ENCODE assay signal across 12 mouse cellular contexts in the genomic region with DNA sequence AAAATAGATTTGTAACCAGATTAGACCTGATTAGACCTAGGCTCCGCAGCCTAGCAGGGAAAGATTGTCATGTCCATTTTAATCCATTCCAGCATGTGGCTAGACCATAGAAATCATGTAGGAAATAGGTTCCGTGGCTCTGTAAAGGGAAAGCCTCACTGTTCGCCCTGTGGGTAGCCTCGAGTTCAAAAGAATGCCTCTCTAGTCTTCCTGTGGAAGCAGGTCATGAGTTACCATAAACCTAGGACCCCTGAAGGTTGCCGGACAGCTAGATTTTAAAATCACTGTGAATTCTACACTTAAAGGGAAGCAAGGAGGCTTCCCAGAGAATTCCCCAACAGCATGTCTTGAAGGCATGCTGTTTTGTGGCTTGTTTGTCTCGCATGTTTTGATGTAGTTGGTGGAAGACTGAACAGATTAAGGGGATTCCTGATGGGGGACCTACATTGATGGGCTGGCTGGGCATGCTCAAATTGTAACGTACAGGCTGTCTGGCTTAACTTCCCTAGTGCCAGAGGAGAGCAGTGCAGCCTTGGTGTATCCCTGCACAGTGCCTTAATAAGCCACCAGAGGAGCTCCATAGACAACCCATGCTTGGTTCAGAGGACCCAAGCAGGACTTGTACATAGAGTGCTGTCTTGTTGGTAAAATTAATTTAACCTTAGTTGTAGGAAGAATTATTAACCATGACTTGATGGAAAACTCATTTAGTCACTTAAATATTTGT.
DNase-seq lines count a peak whose midpoint lies in the region; ATAC-seq and TF ChIP-seq lines count a peak whose summit lies in the region.
"Had no signal": no experiment of that assay in that cellular context is flagged by ENCODE, and none has a peak within 500 bp of the region (broad histone marks: within the 10 kb centered on the region; RNA-seq: fewer than 3 reads in every experiment).

No protein-coding gene starts in this region.

- H3K4me3 ChIP-seq in intestine, postnatal 0 days (ENCODE audit: low read depth, low read length), result no peak overlapping the region
- H3K4me3 ChIP-seq in intestine, embryonic 15.5 days (replicated peaks), result no peak overlapping the region
- H3K4me3 ChIP-seq in embryonic facial prominence, embryonic 13.5 days, result no peak overlapping the region
- no peak overlapping the region for H3K4me3 ChIP-seq in hindbrain, embryonic 14.5 days (replicated peaks; ENCODE audit: low read length)
- no peak overlapping the region for H3K4me3 ChIP-seq in midbrain, embryonic 16.5 days (ENCODE audit: low read depth, low read length)
- no peak overlapping the region for H3K4me3 ChIP-seq in gastrocnemius, adult 2 months
- H3K4me3 ChIP-seq in left cerebral cortex, adult 2 months, result no peak overlapping the region
- H3K4me3 ChIP-seq: kidney, embryonic 15.5 days had no signal

- ATAC-seq in intestine, postnatal 0 days, result no peak
- ATAC-seq in intestine, embryonic 15.5 days, result no peak
- ATAC-seq in embryonic facial prominence, embryonic 13.5 days (ENCODE audit: insufficient number of reproducible peaks, insufficient read depth, low FRiP score, low TSS enrichment, low read depth), result 0 out of 2 replicates have a peak, but pooled peaks have one; percentile 48
- ATAC-seq in hindbrain, embryonic 14.5 days (ENCODE audit: low FRiP score), result peak; percentile 40; the same call in 1 of the 2 replicates
- peak; percentile 63; the same call in 1 of the 2 replicates for ATAC-seq in midbrain, embryonic 16.5 days

- TF ChIP-seq CTCF in intestine, postnatal 0 days (IDR thresholded peaks at IDR 0.05; ENCODE audit: low read depth), result peak; percentile 28
- TF ChIP-seq CTCF in gastrocnemius, adult 2 months (IDR thresholded peaks at IDR 0.05), result no peak
- no peak; the same call in 1 of the 2 replicates for TF ChIP-seq CTCF in left cerebral cortex, adult 2 months (IDR thresholded peaks at IDR 0.05)

- no peak for DNase-seq in hindbrain, embryonic 14.5 days (ENCODE audit: low spot score)
- no peak for DNase-seq in gastrocnemius, adult 2 months
- DNase-seq in left cerebral cortex, adult 2 months (ENCODE audit: extremely low spot score in 1 of 2, low spot score in 2 of 2), result no peak
- DNase-seq in kidney, adult 11 months, result no peak
- DNase-seq: heart, postnatal 4 days; layer of hippocampus, adult 9-11 months; lung, adult 18-20 months had no signal

- intact Hi-C loops in gastrocnemius, adult 2 months (cut with DNase I), result no loop called here
- intact Hi-C loops in left cerebral cortex, adult 2 months (cut with DNase I), result no loop called here

- H3K36me3 ChIP-seq in intestine, postnatal 0 days (ENCODE audit: control insufficient read depth, insufficient read depth), result peaks cover 10% of the 10 kb centered on the region; the same call in 1 of the 2 replicates
- no peaks in the 10 kb centered on the region for H3K36me3 ChIP-seq in intestine, embryonic 15.5 days
- H3K36me3 ChIP-seq in embryonic facial prominence, embryonic 13.5 days, result 0 out of 2 replicates have a peak, but pooled peaks cover 3% of the 10 kb centered on the region
- no peaks in the 10 kb centered on the region for H3K36me3 ChIP-seq in hindbrain, embryonic 14.5 days (replicated peaks; ENCODE audit: control insufficient read depth, insufficient read depth)
- H3K36me3 ChIP-seq in midbrain, embryonic 16.5 days (ENCODE audit: control insufficient read depth, insufficient read depth, low read length), result no peaks in the 10 kb centered on the region

- WGBS in intestine, postnatal 0 days, result 87% methylated on average over 7 of the region's 7 CpGs
- WGBS in intestine, embryonic 15.5 days, result 87% methylated on average over 7 of the region's 7 CpGs
- WGBS in embryonic facial prominence, embryonic 13.5 days, result 43% methylated on average over 7 of the region's 7 CpGs
- WGBS in hindbrain, embryonic 14.5 days, result 66% methylated on average over 7 of the region's 7 CpGs
- WGBS in midbrain, embryonic 16.5 days, result 36% methylated on average over 7 of the region's 7 CpGs

- H3K9me3 ChIP-seq in intestine, postnatal 0 days (ENCODE audit: control insufficient read depth), result no peaks in the 10 kb centered on the region
- H3K9me3 ChIP-seq in intestine, embryonic 15.5 days, result no peaks in the 10 kb centered on the region
- H3K9me3 ChIP-seq in embryonic facial prominence, embryonic 13.5 days, result no peaks in the 10 kb centered on the region
- no peaks in the 10 kb centered on the region for H3K9me3 ChIP-seq in hindbrain, embryonic 14.5 days (ENCODE audit: control insufficient read depth, low read length)
- H3K9me3 ChIP-seq in midbrain, embryonic 16.5 days (replicated peaks; ENCODE audit: control insufficient read depth, low read length, poor library complexity, severe bottlenecking), result no peaks in the 10 kb centered on the region
- H3K9me3 ChIP-seq: kidney, embryonic 15.5 days had no signal

- H3K4me1 ChIP-seq in intestine, postnatal 0 days (replicated peaks; ENCODE audit: control insufficient read depth, insufficient read depth, low read length), result 0 out of 2 replicates have a peak, but pooled peaks cover 2% of the 10 kb centered on the region
- H3K4me1 ChIP-seq in intestine, embryonic 15.5 days (replicated peaks), result 0 out of 2 replicates have a peak, but pooled peaks cover 3% of the 10 kb centered on the region
- H3K4me1 ChIP-seq in embryonic facial prominence, embryonic 13.5 days, result peaks cover 10% of the 10 kb centered on the region; the same call in 1 of the 2 replicates
- peaks cover 16% of the 10 kb centered on the region for H3K4me1 ChIP-seq in hindbrain, embryonic 14.5 days (replicated peaks; ENCODE audit: control insufficient read depth, insufficient read depth, low read length)
- H3K4me1 ChIP-seq in midbrain, embryonic 16.5 days (ENCODE audit: control insufficient read depth, insufficient read depth, low read length), result peaks cover 10% of the 10 kb centered on the region; the same call in 1 of the 2 replicates

- no peaks in the 10 kb centered on the region for H3K27me3 ChIP-seq in intestine, postnatal 0 days (replicated peaks; ENCODE audit: control insufficient read depth, insufficient read depth, low read length)
- no peaks in the 10 kb centered on the region for H3K27me3 ChIP-seq in intestine, embryonic 15.5 days (replicated peaks)
- no peaks in the 10 kb centered on the region for H3K27me3 ChIP-seq in embryonic facial prominence, embryonic 13.5 days
- no peaks in the 10 kb centered on the region for H3K27me3 ChIP-seq in hindbrain, embryonic 14.5 days (ENCODE audit: control insufficient read depth, insufficient read depth, low read length)
- H3K27me3 ChIP-seq in midbrain, embryonic 16.5 days (ENCODE audit: control insufficient read depth, insufficient read depth, low read depth, low read length), result no peaks in the 10 kb centered on the region
- H3K27me3 ChIP-seq: kidney, embryonic 15.5 days had no signal

- no peak overlapping the region for H3K4me2 ChIP-seq in intestine, postnatal 0 days (replicated peaks; ENCODE audit: low read depth)
- H3K4me2 ChIP-seq in intestine, embryonic 15.5 days (replicated peaks), result no peak overlapping the region
- no peak overlapping the region for H3K4me2 ChIP-seq in embryonic facial prominence, embryonic 13.5 days
- no peak overlapping the region for H3K4me2 ChIP-seq in hindbrain, embryonic 14.5 days (replicated peaks)
- H3K4me2 ChIP-seq in midbrain, embryonic 16.5 days (ENCODE audit: low read length), result no peak overlapping the region
- H3K4me2 ChIP-seq: kidney, embryonic 15.5 days had no signal

- H3K9ac ChIP-seq in intestine, postnatal 0 days (ENCODE audit: low read depth, low read length), result no peak overlapping the region
- no peak overlapping the region for H3K9ac ChIP-seq in intestine, embryonic 15.5 days
- H3K9ac ChIP-seq in embryonic facial prominence, embryonic 13.5 days, result no peak overlapping the region
- H3K9ac ChIP-seq in hindbrain, embryonic 14.5 days, result no peak overlapping the region
- H3K9ac ChIP-seq in midbrain, embryonic 16.5 days (ENCODE audit: low read depth, low read length), result no peak overlapping the region
- H3K9ac ChIP-seq: kidney, embryonic 15.5 days had no signal

- H3K27ac ChIP-seq in intestine, postnatal 0 days (ENCODE audit: low read depth, low read length), result no peak overlapping the region
- no peak overlapping the region for H3K27ac ChIP-seq in intestine, embryonic 15.5 days
- no peak overlapping the region for H3K27ac ChIP-seq in embryonic facial prominence, embryonic 13.5 days
- peak overlapping the region; percentile 38; the same call in 1 of the 2 replicates for H3K27ac ChIP-seq in hindbrain, embryonic 14.5 days
- no peak overlapping the region for H3K27ac ChIP-seq in midbrain, embryonic 16.5 days (ENCODE audit: low read length)
- H3K27ac ChIP-seq in gastrocnemius, adult 2 months, result no peak overlapping the region
- no peak overlapping the region for H3K27ac ChIP-seq in left cerebral cortex, adult 2 months
- H3K27ac ChIP-seq: kidney, embryonic 15.5 days had no signal

Comparison
In these comparisons a context has a peak if more than half of its experiments do, and no peak if none do; other contexts are left out.
1. ATAC-seq: peak in embryonic facial prominence, embryonic 13.5 days (single experiment), hindbrain, embryonic 14.5 days (single experiment) and midbrain, embryonic 16.5 days (single experiment); none in intestine, postnatal 0 days (single experiment) and intestine, embryonic 15.5 days (single experiment).